ENCODE assay signal across 8 mouse cellular contexts in genomic region chr12:69759267-69759885, GRCm38 (mm10). TPM values are rescaled to one million over a fixed set of nuclear protein-coding genes. Genes with fewer than 3 reads are reported as not detected.
DNase-seq lines count a peak whose midpoint lies in the region; ATAC-seq and TF ChIP-seq lines count a peak whose summit lies in the region.

No protein-coding gene starts in this region.

- H3K9ac ChIP-seq in heart, postnatal 0 days (replicated peaks; ENCODE audit: low read depth, low read length): no peak overlapping the region
- H3K9ac ChIP-seq in embryonic facial prominence, embryonic 15.5 days: no peak overlapping the region
- H3K9ac ChIP-seq in liver, embryonic 15.5 days: peak overlapping the region; percentile 66

- peak overlapping the region; percentile 71 for H3K4me2 ChIP-seq in heart, postnatal 0 days (ENCODE audit: low read depth, low read length)
- H3K4me2 ChIP-seq in embryonic facial prominence, embryonic 15.5 days (replicated peaks): peak overlapping the region; percentile 49
- H3K4me2 ChIP-seq in liver, embryonic 15.5 days: peak overlapping the region; percentile 74

- intact Hi-C loops in heart, postnatal 36 days (cut with DNase I): loop anchor here (2.0 to 5.0 kb wide), 3 partner anchors 163 to 388 kb away; no protein-coding TSS in a partner anchor

- DNase-seq in heart, postnatal 0 days (ENCODE audit: low spot score): no peak
- DNase-seq in heart, postnatal 36 days: no peak
- peak; percentile 43 for DNase-seq in MN1 (ENCODE audit: low spot score)
- no peak for DNase-seq in frontal cortex, postnatal 36 days (ENCODE audit: low spot score in 2 of 2)
- DNase-seq in left cerebral cortex, adult 11 months (ENCODE audit: low spot score): no peak
- no peak for DNase-seq in frontal cortex, postnatal 14 days (ENCODE audit: low spot score in 2 of 2)

- no peaks in the 10 kb centered on the region for H3K27me3 ChIP-seq in heart, postnatal 0 days (ENCODE audit: control insufficient read depth, insufficient read depth, low read length)
- no peaks in the 10 kb centered on the region for H3K27me3 ChIP-seq in embryonic facial prominence, embryonic 15.5 days
- H3K27me3 ChIP-seq in liver, embryonic 15.5 days: no peaks in the 10 kb centered on the region

- H3K9me3 ChIP-seq in heart, postnatal 0 days (replicated peaks; ENCODE audit: control insufficient read depth, low read length): no peaks in the 10 kb centered on the region
- H3K9me3 ChIP-seq in embryonic facial prominence, embryonic 15.5 days (replicated peaks): no peaks in the 10 kb centered on the region
- no peaks in the 10 kb centered on the region for H3K9me3 ChIP-seq in liver, embryonic 15.5 days (replicated peaks)

- peak overlapping the region; percentile 39; the same call in 1 of the 2 replicates for H3K4me3 ChIP-seq in heart, postnatal 0 days (ENCODE audit: low read depth, low read length)
- H3K4me3 ChIP-seq in embryonic facial prominence, embryonic 15.5 days (replicated peaks): no peak overlapping the region
- peak overlapping the region; percentile 39 for H3K4me3 ChIP-seq in liver, embryonic 15.5 days (replicated peaks)

- peaks cover 21% of the 10 kb centered on the region for H3K4me1 ChIP-seq in heart, postnatal 0 days (ENCODE audit: control insufficient read depth, insufficient read depth)
- H3K4me1 ChIP-seq in embryonic facial prominence, embryonic 15.5 days: peaks cover 32% of the 10 kb centered on the region
- peaks cover 58% of the 10 kb centered on the region for H3K4me1 ChIP-seq in liver, embryonic 15.5 days (replicated peaks)

- peak overlapping the region; percentile 96 for H3K27ac ChIP-seq in heart, postnatal 0 days (ENCODE audit: low read depth)
- H3K27ac ChIP-seq in embryonic facial prominence, embryonic 15.5 days (replicated peaks): peak overlapping the region; percentile 60
- peak overlapping the region; percentile 97 for H3K27ac ChIP-seq in liver, embryonic 15.5 days (replicated peaks)

- no peaks in the 10 kb centered on the region for H3K36me3 ChIP-seq in heart, postnatal 0 days (replicated peaks; ENCODE audit: control insufficient read depth, insufficient read depth, low read length)
- H3K36me3 ChIP-seq in embryonic facial prominence, embryonic 15.5 days: no peaks in the 10 kb centered on the region
- no peaks in the 10 kb centered on the region for H3K36me3 ChIP-seq in liver, embryonic 15.5 days (replicated peaks)

- no peak for ATAC-seq in heart, postnatal 0 days (ENCODE audit: insufficient read depth, low read depth)
- no peak for ATAC-seq in embryonic facial prominence, embryonic 15.5 days (ENCODE audit: insufficient number of reproducible peaks, low FRiP score, low TSS enrichment, low read depth)
- peak; percentile 72 for ATAC-seq in liver, embryonic 15.5 days (ENCODE audit: insufficient read depth)

- 21% methylated on average over 7 of the region's 7 CpGs for WGBS in heart, postnatal 0 days
- WGBS in embryonic facial prominence, embryonic 15.5 days: 31% methylated on average over 7 of the region's 7 CpGs
- 13% methylated on average over 7 of the region's 7 CpGs for WGBS in liver, embryonic 15.5 days (ENCODE audit: insufficient replicate concordance)

- no peak for TF ChIP-seq CTCF in heart, postnatal 0 days (IDR thresholded peaks at IDR 0.05; ENCODE audit: low read depth)

- TF ChIP-seq EP300 in heart, postnatal 0 days (IDR thresholded peaks at IDR 0.05; ENCODE audit: low read depth): no peak

RNA-seq across cellular contexts. Expression of gene Cdkl1, which starts 31.7 kb away (rescaled TPM):
- total RNA-seq in heart, postnatal 0 days (2014; rRNA removed; ENCODE audit: low replicate concordance): 3.8 and 6.6 TPM in 2 replicates
- 6.0 and 6.5 TPM in 2 replicates for polyA plus RNA-seq in heart, postnatal 0 days (2015; fragmentation: Nextera tagmentation; extraction: Ambion mirVana)
- 10 to 100 TPM in 1 of 2 experiments, 1 to 10 TPM in 1; 6.3 to 13.9 TPM for total RNA-seq in heart, postnatal 36 days (2021)
- 2.8 and 3.2 TPM in 2 replicates for polyA plus RNA-seq in embryonic facial prominence, embryonic 15.5 days (2015; fragmentation: Nextera tagmentation; extraction: Ambion mirVana)
- 1.5 and 1.7 TPM in 2 replicates for polyA plus RNA-seq in liver, embryonic 15.5 days (2015; fragmentation: Nextera tagmentation; extraction: Ambion mirVana)

RNA-seq across cellular contexts. Expression of gene Atp5s, which starts 34.6 kb away (rescaled TPM):
- total RNA-seq in heart, postnatal 0 days (2014; rRNA removed; ENCODE audit: low replicate concordance): 8.9 and 20.6 TPM in 2 replicates
- 40.9 and 41.4 TPM in 2 replicates for polyA plus RNA-seq in heart, postnatal 0 days (2015; fragmentation: Nextera tagmentation; extraction: Ambion mirVana)
- 10 to 100 TPM; 30.3 to 31.9 TPM for total RNA-seq in heart, postnatal 36 days (2021)
- 32.5 and 35.0 TPM in 2 replicates for polyA plus RNA-seq in embryonic facial prominence, embryonic 15.5 days (2015; fragmentation: Nextera tagmentation; extraction: Ambion mirVana)
- polyA plus RNA-seq in liver, embryonic 15.5 days (2015; fragmentation: Nextera tagmentation; extraction: Ambion mirVana): 16.8 and 18.2 TPM in 2 replicates

RNA-seq across cellular contexts. Expression of gene L2hgdh, which starts 34.7 kb away (rescaled TPM):
- total RNA-seq in heart, postnatal 0 days (2014; rRNA removed; ENCODE audit: low replicate concordance): 22.0 and 24.7 TPM in 2 replicates
- 13.9 and 14.7 TPM in 2 replicates for polyA plus RNA-seq in heart, postnatal 0 days (2015; fragmentation: Nextera tagmentation; extraction: Ambion mirVana)
- 10 to 100 TPM; 47.4 to 53.7 TPM for total RNA-seq in heart, postnatal 36 days (2021)
- 17.2 and 17.3 TPM in 2 replicates for polyA plus RNA-seq in embryonic facial prominence, embryonic 15.5 days (2015; fragmentation: Nextera tagmentation; extraction: Ambion mirVana)
- 11.8 and 13.2 TPM in 2 replicates for polyA plus RNA-seq in liver, embryonic 15.5 days (2015; fragmentation: Nextera tagmentation; extraction: Ambion mirVana)
